Mouse (Mus musculus) neural tube, embryonic 15.5 days (tissue): ENCODE data around the gene A630095N17Rik. TPM values are rescaled to one million over a fixed set of nuclear protein-coding genes. Genes with fewer than 3 reads are reported as not detected.
"Not testable (repeated sequence)": the region's sequence is repeated elsewhere in the genome, so short reads cannot be mapped to it uniquely, and the experiment has no call there.

Experiments used
- ATAC-seq: fragments of 200-750 bp; cut with Nextera tagmentation; 2 replicates; pipeline ENCODE4 v1.8.0; 2017; ENCODE audit warnings: mild to moderate bottlenecking, moderate TSS enrichment, moderate library complexity; ENCODE audit not compliant: low FRiP score
- H3K27ac ChIP-seq: fragments of 300-500 bp; sonication (generic); replicated peaks from 2 replicates; pipeline ENCODE4 v1.5.1; 2015; ENCODE audit warnings: mild to moderate bottlenecking, inconsistent platforms
- H3K27me3 ChIP-seq: fragments of 300-500 bp; sonication (generic); replicated peaks from 2 replicates; pipeline ENCODE4 v1.6.1; 2015; ENCODE audit warnings: inconsistent platforms
- H3K36me3 ChIP-seq: fragments of 300-500 bp; sonication (generic); 2 replicates; pipeline ENCODE4 v1.6.1; 2015; ENCODE audit warnings: inconsistent platforms
- H3K4me1 ChIP-seq: fragments of 300-500 bp; sonication (generic); 2 replicates; pipeline ENCODE4 v1.6.1; 2015; ENCODE audit warnings: inconsistent platforms
- H3K4me2 ChIP-seq: fragments of 300-500 bp; sonication (generic); 2 replicates; pipeline ENCODE4 v1.6.1; 2015; ENCODE audit warnings: inconsistent platforms, mild to moderate bottlenecking, moderate library complexity
- H3K4me3 ChIP-seq: fragments of 300-500 bp; sonication (generic); replicated peaks from 2 replicates; pipeline ENCODE4 v1.5.1; 2015; ENCODE audit warnings: mild to moderate bottlenecking, inconsistent platforms
- H3K9ac ChIP-seq: fragments of 300-500 bp; sonication (generic); replicated peaks from 2 replicates; pipeline ENCODE4 v1.6.1; 2015; ENCODE audit warnings: mild to moderate bottlenecking, inconsistent platforms
- H3K9me3 ChIP-seq: fragments of 300-500 bp; sonication (generic); replicated peaks from 2 replicates; pipeline ENCODE4 v1.6.1; 2016; ENCODE audit warnings: inconsistent platforms
- WGBS: fragments of 180-500 bp; shearing (Covaris S2); methylation state at CpG from one replicate; pipeline ENCODE4 v1.1.7; 2015; ENCODE audit warnings: mixed read lengths; 5-methylcytosine and 5-hydroxymethylcytosine counted together
- polyA plus RNA-seq: library from polyadenylated mRNA; unstranded; fragments of >200 nt; fragmentation: Nextera tagmentation; extraction: Ambion mirVana; gene quantifications from 2 replicates; pipeline ENCODE4 v1.2.1, GENCODE M21; 2015

The A630095N17Rik gene
- polyA plus RNA-seq, 1 experiment from 2014 or later: not detected

DNA sequence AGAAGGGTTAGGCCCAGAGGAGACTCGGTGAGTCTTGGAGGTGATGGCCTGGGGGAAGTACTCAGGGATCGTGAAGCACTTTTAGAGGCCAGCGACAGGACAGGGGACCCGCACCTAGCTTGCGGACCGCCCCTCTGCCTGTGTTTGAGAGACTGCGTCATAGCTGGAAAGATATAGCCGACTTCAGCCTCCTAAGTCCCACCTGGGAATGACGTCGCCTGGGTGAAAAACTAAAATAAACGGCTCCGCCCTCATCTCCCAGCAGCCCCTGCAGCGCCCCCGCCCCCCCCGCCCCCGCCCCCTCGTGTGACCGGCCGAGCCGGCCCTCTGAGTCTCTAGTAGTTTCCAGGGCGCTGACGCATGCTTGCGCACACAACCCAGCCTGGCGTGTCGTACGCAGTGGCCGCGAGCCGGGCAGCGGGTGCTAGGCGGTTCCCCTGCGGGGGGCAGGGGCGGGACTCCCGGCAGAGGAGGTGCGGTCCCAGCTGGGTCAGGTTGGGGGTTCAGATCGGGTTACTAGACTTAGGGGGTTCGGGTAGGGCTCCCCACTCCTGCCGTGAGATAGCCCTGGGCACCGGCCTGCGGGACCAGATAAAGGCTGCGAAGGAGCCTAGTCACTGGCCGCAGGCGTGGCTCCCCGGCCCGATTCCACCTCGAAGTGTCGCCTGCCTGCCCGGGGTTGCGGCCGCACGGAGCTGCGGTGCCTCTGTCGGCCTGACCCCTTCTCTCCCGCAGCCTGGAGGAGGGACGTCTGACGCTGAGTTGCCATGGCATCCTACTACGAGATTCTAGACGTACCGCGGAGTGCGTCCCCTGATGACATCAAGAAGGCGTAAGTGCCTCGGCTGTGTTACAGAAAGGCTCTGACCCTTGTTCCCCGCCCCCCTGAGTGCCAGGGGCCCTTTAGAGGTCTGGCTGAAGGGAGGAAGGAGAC is 4.5 kb upstream of the A630095N17Rik start, which contains the start of gene Dnajb2:
Dnajb2 (plus strand) TSS at position 290 of the 934 bp plus-strand sequence.
- Histone ChIP-seq H3K27ac (peak within 1 kb of the TSS; percentile 92), H3K36me3 (peaks cover 17% of the 10 kb centered on the region), H3K27me3 (no peaks in the 10 kb centered on the region), H3K9me3 (no peaks in the 10 kb centered on the region), H3K4me3 (peak within 1 kb of the TSS; percentile 80), H3K4me2 (peak within 1 kb of the TSS; percentile 78), H3K9ac (peak within 1 kb of the TSS; percentile 83), H3K4me1 (peaks cover 27% of the 10 kb centered on the region)
- ATAC-seq: peak; percentile 89
- WGBS: under 1% methylated on average over 63 of the region's 64 CpGs

DNA sequence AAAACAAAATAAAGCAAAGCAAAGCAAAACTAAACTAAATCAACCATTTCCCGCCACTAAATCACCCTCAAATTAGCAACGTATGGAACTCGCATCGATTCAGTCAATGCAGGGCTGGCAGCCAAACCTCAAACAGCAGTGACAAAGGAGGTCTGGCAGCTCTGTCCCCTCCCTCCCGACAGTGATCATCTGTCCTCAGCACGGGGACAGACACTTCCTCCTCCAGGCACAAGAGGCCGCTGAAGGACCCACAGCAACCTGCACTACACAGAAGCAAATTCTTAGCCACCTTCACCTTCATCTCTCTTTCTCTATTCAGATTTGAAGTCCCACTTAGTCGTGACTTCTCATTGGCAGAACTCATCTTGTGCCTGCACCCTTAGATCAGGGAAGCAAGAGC is 2.7 kb upstream of the A630095N17Rik start:
- H3K27ac ChIP-seq: no peak overlapping the region
- H3K9me3 ChIP-seq: no peaks in the 10 kb centered on the region
- H3K9ac ChIP-seq: no peak overlapping the region
- H3K27me3 ChIP-seq: 0 out of 2 replicates have a peak, but pooled peaks cover 2% of the 10 kb centered on the region
- under 1% methylated on average over 8 of the region's 8 CpGs for WGBS
- no peak overlapping the region for H3K4me3 ChIP-seq
- ATAC-seq: peak; percentile 51; the same call in 1 of the 2 replicates
- peaks cover 2% of the 10 kb centered on the region for H3K36me3 ChIP-seq
- peak overlapping the region; percentile 22; the same call in 1 of the 2 replicates for H3K4me2 ChIP-seq
- peaks cover 27% of the 10 kb centered on the region for H3K4me1 ChIP-seq

DNA sequence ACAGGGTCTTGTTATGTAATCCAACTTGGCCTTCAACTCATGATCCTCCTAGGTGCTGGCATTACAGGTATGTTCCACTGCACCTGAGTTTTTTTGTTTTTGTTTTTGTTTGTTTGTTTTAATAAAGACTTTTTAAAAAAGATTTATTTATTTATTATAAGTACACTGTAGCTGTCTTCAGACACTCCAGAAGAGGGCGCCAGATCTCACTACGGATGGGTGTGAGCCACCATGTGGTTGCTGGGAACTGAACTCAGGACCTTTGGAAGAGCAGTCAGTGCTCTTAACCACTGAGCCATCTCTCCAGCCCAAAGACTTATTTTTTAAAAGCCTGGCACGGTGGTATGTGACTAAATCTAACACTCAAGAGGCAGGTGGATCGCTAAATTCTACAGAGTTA is 587 bp upstream of the A630095N17Rik start:
- H3K27me3 ChIP-seq: not testable (repeated sequence)

DNA sequence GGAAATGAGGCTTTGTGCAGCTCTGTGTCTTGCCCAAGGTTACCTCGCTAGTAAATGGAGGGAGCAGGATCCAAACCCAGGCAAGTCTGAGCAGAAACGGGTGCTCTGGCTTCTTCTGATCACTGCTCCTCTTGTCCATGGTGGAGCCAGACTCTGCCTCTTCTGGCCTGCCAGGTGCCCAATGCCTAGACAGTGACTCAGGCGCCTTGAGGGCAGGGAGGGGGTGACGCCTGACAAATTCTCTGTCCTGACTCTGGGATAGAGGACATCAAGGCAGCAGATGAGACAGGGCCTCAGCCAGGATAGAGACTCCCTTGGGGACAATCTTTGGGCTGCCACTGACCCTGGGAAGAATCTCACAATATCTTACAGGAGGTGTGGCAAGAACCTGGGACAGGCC is 678 bp downstream of the A630095N17Rik start:
- H3K27ac ChIP-seq: no peak overlapping the region
- 84% methylated on average over 4 of the region's 4 CpGs for WGBS
- no peak overlapping the region for H3K4me2 ChIP-seq
- no peak overlapping the region for H3K9ac ChIP-seq
- peaks cover 17% of the 10 kb centered on the region for H3K4me1 ChIP-seq
- H3K4me3 ChIP-seq: no peak overlapping the region
- H3K9me3 ChIP-seq: no peaks in the 10 kb centered on the region
- H3K27me3 ChIP-seq: peaks cover 10% of the 10 kb centered on the region; the same call in 1 of the 2 replicates
- no peaks in the 10 kb centered on the region for H3K36me3 ChIP-seq
- no peak for ATAC-seq

More for the DNA sequence above, 587 bp upstream of the A630095N17Rik start:
- peaks cover 26% of the 10 kb centered on the region for H3K4me1 ChIP-seq
- H3K36me3 ChIP-seq, ATAC-seq, H3K27ac ChIP-seq, H3K4me3 ChIP-seq, H3K9ac ChIP-seq, H3K4me2 ChIP-seq, H3K9me3 ChIP-seq: not testable (repeated sequence)
- WGBS: 70% methylated on average over 4 of the region's 4 CpGs

DNA sequence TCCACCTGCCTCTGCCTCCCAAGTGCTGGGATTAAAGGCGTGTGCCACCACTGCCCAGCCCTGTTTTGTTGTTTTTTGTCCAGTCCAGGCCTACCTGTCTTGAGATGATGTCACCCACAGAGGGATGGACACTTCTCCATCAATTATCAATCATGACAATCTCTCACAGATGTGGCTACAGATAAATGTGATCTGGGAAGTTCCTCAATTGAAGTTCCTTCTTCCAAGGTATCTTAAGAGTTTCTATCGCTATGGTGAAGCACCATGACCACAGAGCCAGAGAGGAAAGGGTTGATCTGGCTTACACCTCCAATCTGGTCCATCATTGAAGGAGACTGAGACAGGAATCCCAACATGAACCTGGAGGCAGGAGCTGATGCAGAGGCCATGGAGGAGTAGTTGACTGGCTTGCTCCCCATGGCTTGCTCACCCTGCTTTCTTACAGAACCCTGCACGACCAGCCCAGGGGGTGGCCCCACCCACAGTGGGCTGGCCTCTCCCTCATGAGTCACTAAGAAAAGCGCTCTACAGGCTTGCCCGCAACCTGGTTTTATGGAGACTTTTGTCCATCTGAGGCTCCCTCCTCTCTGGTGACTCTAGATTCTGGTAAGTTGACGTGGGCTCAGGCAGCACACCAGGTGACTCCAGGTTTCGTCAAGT is 1.4 kb downstream of the A630095N17Rik start:
- WGBS: 82% methylated on average over 7 of the region's 7 CpGs

DNA sequence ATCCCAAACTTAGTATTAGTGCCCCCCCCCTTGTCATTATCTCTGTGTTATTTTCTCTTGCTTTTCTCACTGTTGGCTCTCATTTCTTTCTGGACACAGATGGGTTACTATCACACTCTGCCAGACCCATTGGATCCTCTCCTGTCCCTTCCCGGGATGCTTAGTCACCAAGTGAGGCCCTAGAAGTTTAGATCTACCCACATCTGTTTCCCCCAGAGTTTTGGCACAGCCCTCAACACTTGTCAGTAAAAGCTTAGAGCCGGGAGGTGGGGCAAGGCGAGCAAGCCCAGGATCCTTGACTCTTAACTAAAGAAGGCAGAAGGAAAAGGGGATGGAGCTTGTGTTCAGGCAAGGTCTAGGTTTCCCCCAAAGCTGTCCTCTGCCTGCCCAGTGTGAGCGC is 2.7 kb downstream of the A630095N17Rik start:
- H3K36me3 ChIP-seq: no peaks in the 10 kb centered on the region
- 78% methylated on average over 4 of the region's 4 CpGs for WGBS
- no peak overlapping the region for H3K27ac ChIP-seq
- H3K9ac ChIP-seq: no peak overlapping the region
- no peak for ATAC-seq
- H3K4me2 ChIP-seq: no peak overlapping the region
- H3K4me3 ChIP-seq: no peak overlapping the region
- no peaks in the 10 kb centered on the region for H3K9me3 ChIP-seq
- peaks cover 10% of the 10 kb centered on the region; the same call in 1 of the 2 replicates for H3K27me3 ChIP-seq
- no peaks in the 10 kb centered on the region for H3K4me1 ChIP-seq

More for the DNA sequence above, 1.4 kb downstream of the A630095N17Rik start:
- Histone ChIP-seq H3K9ac (no peak overlapping the region), H3K27me3 (peaks cover 10% of the 10 kb centered on the region; the same call in 1 of the 2 replicates), H3K9me3 (no peaks in the 10 kb centered on the region), H3K4me1 (peaks cover 10% of the 10 kb centered on the region), H3K36me3 (no peaks in the 10 kb centered on the region), H3K4me2 (no peak overlapping the region), H3K4me3 (no peak overlapping the region), H3K27ac (no peak overlapping the region)
- ATAC-seq: no peak

DNA sequence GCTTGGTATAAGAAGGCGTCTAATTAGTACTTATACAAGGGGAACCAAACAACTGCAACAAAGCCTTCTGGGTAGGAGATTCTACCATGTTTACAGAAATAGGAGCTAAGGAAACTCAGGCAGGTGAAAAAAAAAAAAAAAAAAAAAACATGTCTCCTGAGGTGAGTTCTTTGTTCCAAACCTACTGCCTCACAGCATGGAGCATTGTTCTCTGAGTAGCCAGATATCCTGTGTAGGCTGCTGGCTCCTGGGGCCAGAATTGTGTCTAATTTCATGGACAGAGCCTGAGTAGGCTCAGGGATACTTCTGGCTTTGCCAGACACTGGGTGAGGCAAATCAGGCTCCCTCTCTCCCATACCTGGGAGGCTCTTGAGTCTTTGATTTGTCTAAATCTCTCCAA is 4.2 kb downstream of the A630095N17Rik start:
- Histone ChIP-seq H3K36me3 (no peaks in the 10 kb centered on the region), H3K4me2 (no peak overlapping the region), H3K4me3 (no peak overlapping the region), H3K9me3 (no peaks in the 10 kb centered on the region), H3K27ac (no peak overlapping the region), H3K9ac (no peak overlapping the region), H3K27me3 (peaks cover 19% of the 10 kb centered on the region), H3K4me1 (no peaks in the 10 kb centered on the region)
- 79% methylated on average over 1 of the region's 1 CpGs for WGBS
- ATAC-seq: no peak

DNA sequence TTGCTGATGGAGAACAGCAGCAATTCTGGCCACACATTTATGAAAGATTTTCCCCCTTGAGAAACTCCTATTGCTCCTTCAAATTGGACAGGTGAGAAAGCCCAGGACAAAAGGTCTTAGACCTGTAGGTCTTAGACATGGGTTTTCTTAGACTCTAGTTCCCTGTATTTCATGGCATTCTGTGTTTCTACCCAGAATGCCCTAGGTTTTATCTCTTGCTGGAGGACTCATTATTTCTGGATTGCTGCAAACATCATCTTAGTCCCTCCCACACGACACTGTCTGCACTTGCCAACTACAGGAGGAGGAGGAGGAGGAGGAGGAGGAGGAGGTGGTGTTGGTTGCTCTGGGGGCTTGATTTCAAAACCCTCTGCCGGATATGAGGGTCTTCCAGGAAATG is 5.8 kb downstream of the A630095N17Rik start:
- WGBS: 83% methylated on average over 2 of the region's 2 CpGs
- Histone ChIP-seq H3K4me1 (no peaks in the 10 kb centered on the region), H3K27ac (no peak overlapping the region), H3K36me3 (no peaks in the 10 kb centered on the region), H3K4me3 (no peak overlapping the region), H3K9ac (no peak overlapping the region), H3K27me3 (peaks cover 34% of the 10 kb centered on the region), H3K9me3 (no peaks in the 10 kb centered on the region), H3K4me2 (no peak overlapping the region)
- no peak for ATAC-seq

DNA sequence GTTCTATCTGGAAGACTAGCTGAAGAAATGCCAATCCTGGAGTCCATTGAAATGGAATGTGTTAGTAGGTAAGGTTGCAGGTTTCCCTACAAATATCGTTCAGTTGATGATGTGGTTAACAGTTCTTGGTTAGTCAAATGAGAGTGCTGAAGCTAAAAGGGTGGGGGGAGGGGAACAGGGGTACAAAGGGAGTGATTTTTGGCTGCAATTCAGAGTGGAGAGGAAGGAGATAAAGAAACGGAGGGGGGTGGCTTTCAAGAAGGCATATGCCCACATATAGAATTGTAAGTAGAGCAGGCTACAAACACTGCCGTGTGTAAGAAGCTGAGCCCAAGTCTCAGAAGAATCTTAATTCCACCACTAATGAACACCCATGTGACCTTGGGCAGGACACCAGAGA is 6.4 kb downstream of the A630095N17Rik start:
- Histone ChIP-seq H3K36me3 (no peaks in the 10 kb centered on the region), H3K4me2 (no peak overlapping the region), H3K27ac (no peak overlapping the region), H3K4me1 (no peaks in the 10 kb centered on the region), H3K9ac (no peak overlapping the region), H3K4me3 (no peak overlapping the region), H3K9me3 (no peaks in the 10 kb centered on the region), H3K27me3 (peaks cover 38% of the 10 kb centered on the region)
- no peak for ATAC-seq
- 69% methylated on average over 3 of the region's 3 CpGs for WGBS

DNA sequence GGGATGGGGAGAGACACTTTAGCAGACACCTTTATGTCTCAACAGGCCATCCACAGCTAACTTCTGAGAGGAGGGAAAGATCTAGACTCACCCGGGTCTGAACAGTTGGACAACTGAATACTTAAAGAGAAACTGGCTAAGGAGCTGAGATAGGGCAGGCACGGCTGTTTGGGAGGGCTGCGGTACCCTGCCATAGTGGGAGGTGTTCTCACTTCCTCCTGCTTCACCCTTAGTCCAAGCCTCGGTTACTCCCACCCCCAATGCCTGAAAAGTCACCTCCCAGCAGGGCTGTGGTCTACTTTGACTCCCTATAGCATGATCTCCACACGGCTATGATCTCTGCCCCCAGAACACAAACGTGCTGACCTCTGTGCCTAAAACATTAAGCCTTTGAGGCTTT is 8.4 kb downstream of the A630095N17Rik start:
- Histone ChIP-seq H3K4me1 (peaks cover 13% of the 10 kb centered on the region), H3K27me3 (peaks cover 51% of the 10 kb centered on the region), H3K36me3 (no peaks in the 10 kb centered on the region), H3K27ac (no peak overlapping the region), H3K9ac (no peak overlapping the region), H3K4me3 (no peak overlapping the region), H3K4me2 (no peak overlapping the region), H3K9me3 (no peaks in the 10 kb centered on the region)
- 77% methylated on average over 6 of the region's 6 CpGs for WGBS
- ATAC-seq: no peak

DNA sequence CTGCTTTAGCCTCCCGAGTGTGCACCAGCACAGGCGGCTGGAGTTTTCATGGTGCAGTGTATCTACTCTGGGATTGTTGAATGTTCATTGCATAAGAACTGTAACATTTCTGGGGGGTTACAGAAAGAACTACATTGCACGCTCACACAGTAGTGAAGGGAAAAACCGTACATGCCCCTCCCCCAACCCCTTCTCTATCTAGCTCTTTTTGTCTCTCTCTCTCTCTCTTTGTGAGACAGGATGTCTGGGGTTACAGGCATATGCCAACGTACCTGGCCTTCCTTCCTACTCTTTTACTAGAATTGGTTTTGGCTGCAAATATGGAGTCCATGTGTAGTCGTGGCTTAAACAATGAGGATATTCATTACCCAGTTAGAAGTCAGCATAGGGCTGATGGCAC is 9.0 kb downstream of the A630095N17Rik start:
- Histone ChIP-seq H3K27ac (no peak overlapping the region), H3K4me2 (no peak overlapping the region), H3K4me3 (no peak overlapping the region), H3K27me3 (peaks cover 57% of the 10 kb centered on the region), H3K36me3 (no peaks in the 10 kb centered on the region), H3K9ac (no peak overlapping the region), H3K4me1 (peaks cover 19% of the 10 kb centered on the region), H3K9me3 (no peaks in the 10 kb centered on the region)
- 75% methylated on average over 6 of the region's 6 CpGs for WGBS
- no peak for ATAC-seq
